Mouse (Mus musculus): ENCODE measurements at regions not wholly inside any gene's neighbourhood (a gene's known extent, or its start where the extent isn't known, plus 50 kb on each side); places are given as distances from the start of the nearest gene placed in this dataset.

- ATAC-seq (ENCODE audit: low FRiP score): no peak
- Histone ChIP-seq H3K27me3 (ENCODE audit: control insufficient read depth, insufficient read depth, low read length) (no peaks in the 10 kb centered on the region), H3K36me3 (ENCODE audit: control insufficient read depth, insufficient read depth, low read length) (no peaks in the 10 kb centered on the region), H3K4me2 (no peak overlapping the region), H3K9me3 (ENCODE audit: control insufficient read depth, low read length) (no peaks in the 10 kb centered on the region), H3K27ac (ENCODE audit: low read depth, low read length) (no peak overlapping the region), H3K9ac (ENCODE audit: low read length) (no peak overlapping the region), H3K4me1 (ENCODE audit: control insufficient read depth, insufficient read depth, low read length) (no peaks in the 10 kb centered on the region), H3K4me3 (ENCODE audit: low read depth, low read length) (no peak overlapping the region)
- no peak for DNase-seq (ENCODE audit: low spot score, missing footprints)
- WGBS: 96% methylated on average over 1 of the region's 1 CpGs
These were observed 167.6 kb upstream of the Tom1l1 start for GRCm38 (mm10) chr11:90855731-90856130.

GRCm38 (mm10) chr11:90855324-90855723 is 167.2 kb upstream of the Tom1l1 start:
- Histone ChIP-seq H3K9ac (ENCODE audit: low read length) (no peak overlapping the region), H3K4me1 (ENCODE audit: control insufficient read depth, insufficient read depth, low read length) (no peaks in the 10 kb centered on the region), H3K36me3 (ENCODE audit: control insufficient read depth, insufficient read depth, low read length) (no peaks in the 10 kb centered on the region), H3K9me3 (ENCODE audit: control insufficient read depth, low read length) (no peaks in the 10 kb centered on the region), H3K4me2 (no peak overlapping the region), H3K27ac (ENCODE audit: low read depth, low read length) (no peak overlapping the region), H3K4me3 (ENCODE audit: low read depth, low read length) (no peak overlapping the region), H3K27me3 (ENCODE audit: control insufficient read depth, insufficient read depth, low read length) (no peaks in the 10 kb centered on the region)
- 36% methylated on average over 3 of the region's 3 CpGs for WGBS
- ATAC-seq (ENCODE audit: low FRiP score) (no peak), DNase-seq (ENCODE audit: low spot score, missing footprints) (no peak)

- no peak for DNase-seq (ENCODE audit: low spot score, missing footprints)
These were observed 163.1 kb upstream of the Tom1l1 start for GRCm38 (mm10) chr11:90851221-90851620.

GRCm38 (mm10) chr11:90844925-90845319 is 156.8 kb upstream of the Tom1l1 start:
- Histone ChIP-seq H3K36me3 (ENCODE audit: control insufficient read depth, insufficient read depth, low read length) (no peaks in the 10 kb centered on the region), H3K4me2 (no peak overlapping the region), H3K9me3 (ENCODE audit: control insufficient read depth, low read length) (no peaks in the 10 kb centered on the region; the same call in 1 of the 2 replicates), H3K4me1 (ENCODE audit: control insufficient read depth, insufficient read depth, low read length) (no peaks in the 10 kb centered on the region), H3K27ac (ENCODE audit: low read depth, low read length) (no peak overlapping the region), H3K9ac (ENCODE audit: low read length) (no peak overlapping the region), H3K4me3 (ENCODE audit: low read depth, low read length) (no peak overlapping the region), H3K27me3 (ENCODE audit: control insufficient read depth, insufficient read depth, low read length) (no peaks in the 10 kb centered on the region)
- no peak for DNase-seq (ENCODE audit: low spot score, missing footprints)
- no peak for ATAC-seq (ENCODE audit: low FRiP score)
- 89% methylated on average over 6 of the region's 6 CpGs for WGBS

More at GRCm38 (mm10) chr11:90851221-90851620, 163.1 kb upstream of the Tom1l1 start:
- H3K4me3 ChIP-seq (ENCODE audit: low read depth, low read length): no peak overlapping the region
- H3K9ac ChIP-seq (ENCODE audit: low read length): no peak overlapping the region
- no peak overlapping the region for H3K4me2 ChIP-seq
- no peaks in the 10 kb centered on the region for H3K9me3 ChIP-seq (ENCODE audit: control insufficient read depth, low read length)
- no peaks in the 10 kb centered on the region for H3K4me1 ChIP-seq (ENCODE audit: control insufficient read depth, insufficient read depth, low read length)
- ATAC-seq (ENCODE audit: low FRiP score): no peak
- H3K36me3 ChIP-seq (ENCODE audit: control insufficient read depth, insufficient read depth, low read length): no peaks in the 10 kb centered on the region
- H3K27me3 ChIP-seq (ENCODE audit: control insufficient read depth, insufficient read depth, low read length): no peaks in the 10 kb centered on the region
- H3K27ac ChIP-seq (ENCODE audit: low read depth, low read length): no peak overlapping the region

GRCm38 (mm10) chr11:90844266-90844924 is 156.2 kb upstream of the Tom1l1 start:
- Histone ChIP-seq H3K4me2 (no peak overlapping the region), H3K27ac (ENCODE audit: low read depth, low read length) (no peak overlapping the region), H3K36me3 (ENCODE audit: control insufficient read depth, insufficient read depth, low read length) (no peaks in the 10 kb centered on the region), H3K4me3 (ENCODE audit: low read depth, low read length) (no peak overlapping the region), H3K9me3 (ENCODE audit: control insufficient read depth, low read length) (no peaks in the 10 kb centered on the region; the same call in 1 of the 2 replicates), H3K9ac (ENCODE audit: low read length) (no peak overlapping the region), H3K27me3 (ENCODE audit: control insufficient read depth, insufficient read depth, low read length) (no peaks in the 10 kb centered on the region), H3K4me1 (ENCODE audit: control insufficient read depth, insufficient read depth, low read length) (no peaks in the 10 kb centered on the region)
- WGBS: 77% methylated on average over 15 of the region's 15 CpGs
- ATAC-seq (ENCODE audit: low FRiP score) (no peak), DNase-seq (ENCODE audit: low spot score, missing footprints) (no peak)

- H3K4me2 ChIP-seq: no peak overlapping the region
- no peak overlapping the region for H3K4me3 ChIP-seq (ENCODE audit: low read depth, low read length)
- DNase-seq (ENCODE audit: low spot score, missing footprints) (no peak), ATAC-seq (ENCODE audit: low FRiP score) (no peak)
- H3K27ac ChIP-seq (ENCODE audit: low read depth, low read length): no peak overlapping the region
- H3K9ac ChIP-seq (ENCODE audit: low read length): no peak overlapping the region
- no peaks in the 10 kb centered on the region for H3K36me3 ChIP-seq (ENCODE audit: control insufficient read depth, insufficient read depth, low read length)
- no peaks in the 10 kb centered on the region; the same call in 1 of the 2 replicates for H3K9me3 ChIP-seq (ENCODE audit: control insufficient read depth, low read length)
- H3K27me3 ChIP-seq (ENCODE audit: control insufficient read depth, insufficient read depth, low read length): no peaks in the 10 kb centered on the region
- no peaks in the 10 kb centered on the region for H3K4me1 ChIP-seq (ENCODE audit: control insufficient read depth, insufficient read depth, low read length)
- WGBS: 86% methylated on average over 1 of the region's 1 CpGs
These were observed 150.0 kb upstream of the Tom1l1 start for GRCm38 (mm10) chr11:90838161-90838560.

- Histone ChIP-seq H3K9ac (ENCODE audit: low read length) (no peak overlapping the region), H3K27ac (ENCODE audit: low read depth, low read length) (no peak overlapping the region), H3K27me3 (ENCODE audit: control insufficient read depth, insufficient read depth, low read length) (no peaks in the 10 kb centered on the region), H3K4me1 (ENCODE audit: control insufficient read depth, insufficient read depth, low read length) (no peaks in the 10 kb centered on the region), H3K36me3 (ENCODE audit: control insufficient read depth, insufficient read depth, low read length) (no peaks in the 10 kb centered on the region), H3K4me2 (no peak overlapping the region), H3K9me3 (ENCODE audit: control insufficient read depth, low read length) (no peaks in the 10 kb centered on the region), H3K4me3 (ENCODE audit: low read depth, low read length) (no peak overlapping the region)
- DNase-seq (ENCODE audit: low spot score, missing footprints) (no peak), ATAC-seq (ENCODE audit: low FRiP score) (no peak)
- 77% methylated on average over 5 of the region's 5 CpGs for WGBS
These were observed 136.6 kb upstream of the Tom1l1 start for GRCm38 (mm10) chr11:90824761-90825160.

GRCm38 (mm10) chr11:90816727-90817126 is 128.6 kb upstream of the Tom1l1 start:
- Histone ChIP-seq H3K4me3 (ENCODE audit: low read depth, low read length) (no peak overlapping the region), H3K36me3 (ENCODE audit: control insufficient read depth, insufficient read depth, low read length) (no peaks in the 10 kb centered on the region), H3K27me3 (ENCODE audit: control insufficient read depth, insufficient read depth, low read length) (no peaks in the 10 kb centered on the region), H3K9ac (ENCODE audit: low read length) (no peak overlapping the region), H3K27ac (ENCODE audit: low read depth, low read length) (no peak overlapping the region), H3K4me2 (no peak overlapping the region), H3K4me1 (ENCODE audit: control insufficient read depth, insufficient read depth, low read length) (no peaks in the 10 kb centered on the region), H3K9me3 (ENCODE audit: control insufficient read depth, low read length) (no peaks in the 10 kb centered on the region)
- WGBS: 78% methylated on average over 2 of the region's 2 CpGs
- no peak for ATAC-seq (ENCODE audit: low FRiP score)
- no peak for DNase-seq (ENCODE audit: low spot score, missing footprints)

- 80% methylated on average over 5 of the region's 5 CpGs for WGBS
- H3K4me3 ChIP-seq (ENCODE audit: low read depth, low read length): no peak overlapping the region
- no peaks in the 10 kb centered on the region for H3K9me3 ChIP-seq (ENCODE audit: control insufficient read depth, low read length)
- DNase-seq (ENCODE audit: low spot score, missing footprints): no peak
- H3K36me3 ChIP-seq (ENCODE audit: control insufficient read depth, insufficient read depth, low read length): no peaks in the 10 kb centered on the region
- no peaks in the 10 kb centered on the region for H3K4me1 ChIP-seq (ENCODE audit: control insufficient read depth, insufficient read depth, low read length)
- H3K9ac ChIP-seq (ENCODE audit: low read length): no peak overlapping the region
- H3K27ac ChIP-seq (ENCODE audit: low read depth, low read length): no peak overlapping the region
- H3K4me2 ChIP-seq: no peak overlapping the region
- no peak for ATAC-seq (ENCODE audit: low FRiP score)
- no peaks in the 10 kb centered on the region for H3K27me3 ChIP-seq (ENCODE audit: control insufficient read depth, insufficient read depth, low read length)
These were observed 126.3 kb upstream of the Tom1l1 start for GRCm38 (mm10) chr11:90814471-90814870.

Data from midbrain, embryonic 11.5 days (tissue).